Mouse (Mus musculus): ENCODE results near the gene Cul3. TPM values are rescaled to one million over a fixed set of nuclear protein-coding genes. Genes with fewer than 3 reads are reported as not detected.

Cul3 gene
- polyA plus RNA-seq, 1 experiment from 2014 or later: 151 TPM

- DNase-seq (ENCODE audit: low read depth, low spot score) (no peak), ATAC-seq (no peak)
- ChIA-PET CTCF (interaction anchor here (1.4 kb wide), 1 partner anchor 8 kb away, joined by 3 read pairs; no protein-coding TSS in a partner anchor), POLR2A (no interaction called here)
- H3K27me3 ChIP-seq: peaks cover 22% of the 10 kb centered on the region
- no peak for TF ChIP-seq CTCF (IDR thresholded peaks at IDR 0.05)
- in situ Hi-C loops (cut with MboI; ENCODE audit: low pct_unique_long_range_greater_than_20kb): no loop called here
These were observed 19.8 kb upstream of the Cul3 start for GRCm38 (mm10) chr1:80360038-80360608.

GRCm38 (mm10) chr1:80340061-80340435 lies 232 bp downstream of the Cul3 start:
- in situ Hi-C loops (cut with MboI; ENCODE audit: low pct_unique_long_range_greater_than_20kb): no loop called here
- CTCF ChIA-PET: no interaction called here
- DNase-seq (ENCODE audit: low read depth, low spot score) (no peak), ATAC-seq (peak; percentile 61)
- TF ChIP-seq CTCF (IDR thresholded peaks at IDR 0.05): no peak
- no peaks in the 10 kb centered on the region for H3K27me3 ChIP-seq
- POLR2A ChIA-PET: no interaction called here

GRCm38 (mm10) chr1:80339425-80340021 lies 757 bp downstream of the Cul3 start:
- no peak for DNase-seq (ENCODE audit: low read depth, low spot score)
- TF ChIP-seq CTCF (IDR thresholded peaks at IDR 0.05): no peak
- ChIA-PET CTCF (no interaction called here), POLR2A (no interaction called here)
- in situ Hi-C loops (cut with MboI; ENCODE audit: low pct_unique_long_range_greater_than_20kb): no loop called here
- no peaks in the 10 kb centered on the region for H3K27me3 ChIP-seq
- peak; percentile 15 for ATAC-seq

- DNase-seq (ENCODE audit: low read depth, low spot score) (no peak), ATAC-seq (no peak)
- in situ Hi-C loops (cut with MboI; ENCODE audit: low pct_unique_long_range_greater_than_20kb): no loop called here
- TF ChIP-seq CTCF (IDR thresholded peaks at IDR 0.05): no peak
- no peaks in the 10 kb centered on the region for H3K27me3 ChIP-seq
- POLR2A ChIA-PET: interaction anchor here (0.6 kb wide), 2 partner anchors 38 to 51 kb away, joined by 4 to 13 read pairs; no protein-coding TSS in a partner anchor
- CTCF ChIA-PET: interaction anchor here (1.7 to 2.7 kb wide), 2 partner anchors 12 to 56 kb away, joined by 3 to 14 read pairs; no protein-coding TSS in a partner anchor
These were observed 1.9 kb downstream of the Cul3 start for GRCm38 (mm10) chr1:80338398-80338797.

- ATAC-seq: no peak
- POLR2A ChIA-PET: no interaction called here
These were observed 4.4 kb downstream of the Cul3 start for GRCm38 (mm10) chr1:80335726-80336368.

GRCm38 (mm10) chr1:80335118-80335517 lies 5.2 kb downstream of the Cul3 start:
- no peak for TF ChIP-seq CTCF (IDR thresholded peaks at IDR 0.05)
- DNase-seq (ENCODE audit: low read depth, low spot score) (no peak), ATAC-seq (no peak)
- ChIA-PET POLR2A (no interaction called here), CTCF (interaction anchor here (1.6 kb wide), 1 partner anchor 68 kb away, joined by 4 read pairs; no protein-coding TSS in a partner anchor)
- H3K27me3 ChIP-seq: no peaks in the 10 kb centered on the region
- in situ Hi-C loops (cut with MboI; ENCODE audit: low pct_unique_long_range_greater_than_20kb): no loop called here

More at GRCm38 (mm10) chr1:80335726-80336368, 4.4 kb downstream of the Cul3 start:
- in situ Hi-C loops (cut with MboI; ENCODE audit: low pct_unique_long_range_greater_than_20kb): no loop called here
- H3K27me3 ChIP-seq: no peaks in the 10 kb centered on the region
- CTCF ChIA-PET: interaction anchor here (1.0 to 2.7 kb wide), 2 partner anchors 9 to 69 kb away, joined by 3 to 14 read pairs; no protein-coding TSS in a partner anchor
- no peak for TF ChIP-seq CTCF (IDR thresholded peaks at IDR 0.05)
- no peak for DNase-seq (ENCODE audit: low read depth, low spot score)

GRCm38 (mm10) chr1:80330970-80331369 lies 9.3 kb downstream of the Cul3 start:
- in situ Hi-C loops (cut with MboI; ENCODE audit: low pct_unique_long_range_greater_than_20kb): no loop called here
- no peak for TF ChIP-seq CTCF (IDR thresholded peaks at IDR 0.05)
- no peaks in the 10 kb centered on the region for H3K27me3 ChIP-seq
- ChIA-PET POLR2A (no interaction called here), CTCF (no interaction called here)
- DNase-seq (ENCODE audit: low read depth, low spot score) (no peak), ATAC-seq (no peak)

GRCm38 (mm10) chr1:80325761-80326160 lies 14.5 kb downstream of the Cul3 start:
- in situ Hi-C loops (cut with MboI; ENCODE audit: low pct_unique_long_range_greater_than_20kb): no loop called here
- POLR2A ChIA-PET: interaction anchor here (0.6 kb wide), 1 partner anchor 56 kb away, joined by 11 read pairs; no protein-coding TSS in a partner anchor
- no peaks in the 10 kb centered on the region for H3K27me3 ChIP-seq
- CTCF ChIA-PET: interaction anchor here (1.6 to 3.1 kb wide), 2 partner anchors 11 to 15 kb away, joined by 3 to 14 read pairs; no protein-coding TSS in a partner anchor
- ATAC-seq (no peak), DNase-seq (ENCODE audit: low read depth, low spot score) (no peak)
- TF ChIP-seq CTCF (IDR thresholded peaks at IDR 0.05): no peak

GRCm38 (mm10) chr1:80324370-80324769 lies 15.9 kb downstream of the Cul3 start:
- DNase-seq (ENCODE audit: low read depth, low spot score): no peak
- ATAC-seq: no peak
- CTCF ChIA-PET: no interaction called here
- POLR2A ChIA-PET: interaction anchor here (0.7 kb wide), 1 partner anchor 9 kb away, joined by 3 read pairs; no protein-coding TSS in a partner anchor
- in situ Hi-C loops (cut with MboI; ENCODE audit: low pct_unique_long_range_greater_than_20kb): no loop called here
- no peak for TF ChIP-seq CTCF (IDR thresholded peaks at IDR 0.05)
- H3K27me3 ChIP-seq: no peaks in the 10 kb centered on the region

- no peaks in the 10 kb centered on the region for H3K27me3 ChIP-seq
- CTCF ChIA-PET: interaction anchor here (1.1 kb wide), 1 partner anchor 10 kb away, joined by 3 read pairs; no protein-coding TSS in a partner anchor
- no peak for DNase-seq (ENCODE audit: low read depth, low spot score)
- in situ Hi-C loops (cut with MboI; ENCODE audit: low pct_unique_long_range_greater_than_20kb): no loop called here
- POLR2A ChIA-PET: no interaction called here
- no peak for ATAC-seq
- no peak for TF ChIP-seq CTCF (IDR thresholded peaks at IDR 0.05)
These were observed 24.7 kb downstream of the Cul3 start for GRCm38 (mm10) chr1:80315533-80316045.
